Mouse (Mus musculus) midbrain, postnatal 0 days (tissue): Measurements from ENCODE around the gene Kpna7. TPM values are rescaled to one million over a fixed set of nuclear protein-coding genes. Genes with fewer than 3 reads are reported as not detected.
"Not testable (repeated sequence)": the region's sequence is repeated elsewhere in the genome, so short reads cannot be mapped to it uniquely, and the experiment has no call there.

Experiments used
- ATAC-seq: fragments of 200-750 bp; cut with Nextera tagmentation; 2 replicates; pipeline ENCODE4 v1.8.0; 2017; ENCODE audit warnings: moderate number of reproducible peaks, mild to moderate bottlenecking, moderate TSS enrichment, moderate library complexity; ENCODE audit not compliant: low FRiP score
- DNase-seq: peaks from one replicate; pipeline ENCODE4 v3.0.0-alpha.2; 2015; ENCODE audit warnings: low spot score
- H3K27ac ChIP-seq: fragments of 300-500 bp; sonication (generic); 2 replicates; pipeline ENCODE4 v1.5.1; 2014; ENCODE audit warnings: low read depth, mild to moderate bottlenecking, low read length, mixed read lengths
- H3K27me3 ChIP-seq: fragments of 300-500 bp; sonication (generic); 2 replicates; pipeline ENCODE4 v1.6.1; 2014; ENCODE audit warnings: low read length, control low read depth, mixed read lengths; ENCODE audit not compliant: insufficient read depth
- H3K36me3 ChIP-seq: fragments of 300-500 bp; sonication (generic); 2 replicates; pipeline ENCODE4 v1.6.1; 2014; ENCODE audit warnings: low read length, control low read depth, mixed read lengths; ENCODE audit not compliant: insufficient read depth
- H3K4me1 ChIP-seq: fragments of 300-500 bp; sonication (generic); 2 replicates; pipeline ENCODE4 v1.6.1; 2014; ENCODE audit warnings: mild to moderate bottlenecking, control low read depth, antibody characterized with exemption, low read length, mixed read lengths; ENCODE audit not compliant: insufficient read depth
- H3K4me2 ChIP-seq: fragments of 300-500 bp; sonication (generic); 2 replicates; pipeline ENCODE4 v1.6.1; 2014; ENCODE audit warnings: low read depth, mild to moderate bottlenecking, low read length, mixed read lengths; ENCODE audit not compliant: poor library complexity, severe bottlenecking
- H3K4me3 ChIP-seq: fragments of 300-500 bp; sonication (generic); 2 replicates; pipeline ENCODE4 v1.5.1; 2014; ENCODE audit warnings: low read depth, mild to moderate bottlenecking, low read length, moderate library complexity
- H3K9ac ChIP-seq: fragments of 300-500 bp; sonication (generic); replicated peaks from 2 replicates; pipeline ENCODE4 v1.6.1; 2014; ENCODE audit warnings: mild to moderate bottlenecking, low read length, moderate library complexity, mixed read lengths; ENCODE audit not compliant: poor library complexity, severe bottlenecking
- H3K9me3 ChIP-seq: fragments of 300-500 bp; sonication (generic); 2 replicates; pipeline ENCODE4 v1.6.1; 2016; ENCODE audit warnings: low read length, control low read depth
- CTCF ChIP-seq: IDR thresholded peaks from 2 replicates; pipeline ENCODE4 v1.5.1; 2016; ENCODE audit warnings: antibody characterized with exemption, mild to moderate bottlenecking
- WGBS: fragments of 180-500 bp; shearing (Covaris S2); extraction: QIAGEN DNeasy Blood & Tissue Kit; methylation state at CpG from one replicate; pipeline ENCODE4 v1.1.7; 2014; 5-methylcytosine and 5-hydroxymethylcytosine counted together
- polyA plus RNA-seq: library from polyadenylated mRNA; unstranded; fragments of >200 nt; fragmentation: Nextera tagmentation; extraction: Ambion mirVana; gene quantifications from 2 replicates; pipeline ENCODE4 v1.2.1, GENCODE M21; 2015
- total RNA-seq: library from RNA; depleted of rRNA; stranded (reverse); fragments of >200 nt; gene quantifications from 2 replicates; pipeline ENCODE4 v1.2.3, GENCODE M21; 2014

Kpna7 gene
- total and polyA plus RNA-seq, 2 experiments from 2014 or later: not detected

DNA sequence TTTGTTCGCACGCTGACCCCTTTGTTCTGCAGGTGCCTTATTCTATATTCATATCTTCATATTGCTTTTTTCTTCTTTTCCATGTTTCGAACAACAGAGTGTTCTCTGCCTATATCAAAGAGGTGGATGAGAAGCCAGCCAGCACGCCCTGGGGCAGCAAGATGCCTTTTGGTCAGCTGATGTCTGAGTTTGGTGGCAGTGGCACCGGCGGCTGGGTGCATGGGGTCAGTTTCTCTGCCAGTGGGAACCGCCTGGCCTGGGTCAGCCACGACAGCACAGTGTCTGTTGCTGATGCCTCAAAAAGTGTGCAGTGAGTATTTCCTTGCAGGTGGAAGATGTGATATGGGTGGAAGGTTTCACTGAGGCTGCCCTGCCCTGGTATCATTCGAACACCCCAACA lies 17.1 kb upstream of the Kpna7 start:
- no peaks in the 10 kb centered on the region for H3K9me3 ChIP-seq
- no peak overlapping the region for H3K9ac ChIP-seq
- H3K4me3 ChIP-seq: no peak overlapping the region
- H3K36me3 ChIP-seq: peaks cover 81% of the 10 kb centered on the region
- 98% methylated on average over 9 of the region's 9 CpGs for WGBS
- H3K27ac ChIP-seq: no peak overlapping the region
- H3K27me3 ChIP-seq: no peaks in the 10 kb centered on the region
- no peak overlapping the region for H3K4me2 ChIP-seq
- TF ChIP-seq CTCF: no peak
- no peak for DNase-seq
- no peak for ATAC-seq
- H3K4me1 ChIP-seq: no peaks in the 10 kb centered on the region

- no peak overlapping the region for H3K4me3 ChIP-seq
- no peak overlapping the region for H3K4me2 ChIP-seq
- no peak for TF ChIP-seq CTCF
- WGBS: 94% methylated on average over 10 of the region's 10 CpGs
- H3K9ac ChIP-seq: no peak overlapping the region
- no peaks in the 10 kb centered on the region for H3K4me1 ChIP-seq
- ATAC-seq (no peak), DNase-seq (no peak)
- H3K36me3 ChIP-seq: peaks cover 72% of the 10 kb centered on the region
- no peaks in the 10 kb centered on the region for H3K27me3 ChIP-seq
- H3K9me3 ChIP-seq: no peaks in the 10 kb centered on the region
- no peak overlapping the region for H3K27ac ChIP-seq
Observed at GRCm38 (mm10) chr5:145098340-145098821, 14.6 kb upstream of the Kpna7 start.

DNA sequence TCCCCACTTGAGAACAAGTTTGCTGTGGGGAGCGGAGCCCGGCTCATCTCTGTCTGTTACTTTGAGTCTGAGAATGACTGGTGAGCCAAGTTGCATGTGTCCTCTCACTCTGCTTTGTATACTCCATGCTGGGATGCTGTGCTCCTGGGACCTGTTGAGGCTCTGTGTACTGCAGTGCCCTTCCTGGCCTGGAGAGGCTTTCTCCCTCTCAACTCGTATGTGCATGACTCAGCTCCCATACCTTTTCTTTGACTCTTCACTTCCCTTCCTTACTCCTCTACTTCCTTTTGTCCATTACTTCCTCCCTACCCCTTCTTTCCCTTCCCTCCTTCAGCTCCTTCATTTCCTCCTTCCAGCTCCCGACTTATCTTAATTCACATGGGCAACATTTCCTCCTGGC lies 12.4 kb upstream of the Kpna7 start:
- Histone ChIP-seq H3K4me2 (no peak overlapping the region), H3K9ac (no peak overlapping the region), H3K4me3 (no peak overlapping the region), H3K4me1 (no peaks in the 10 kb centered on the region), H3K9me3 (no peaks in the 10 kb centered on the region), H3K27ac (no peak overlapping the region), H3K27me3 (no peaks in the 10 kb centered on the region), H3K36me3 (peaks cover 71% of the 10 kb centered on the region)
- no peak for TF ChIP-seq CTCF
- 89% methylated on average over 4 of the region's 4 CpGs for WGBS
- ATAC-seq (no peak), DNase-seq (no peak)

DNA sequence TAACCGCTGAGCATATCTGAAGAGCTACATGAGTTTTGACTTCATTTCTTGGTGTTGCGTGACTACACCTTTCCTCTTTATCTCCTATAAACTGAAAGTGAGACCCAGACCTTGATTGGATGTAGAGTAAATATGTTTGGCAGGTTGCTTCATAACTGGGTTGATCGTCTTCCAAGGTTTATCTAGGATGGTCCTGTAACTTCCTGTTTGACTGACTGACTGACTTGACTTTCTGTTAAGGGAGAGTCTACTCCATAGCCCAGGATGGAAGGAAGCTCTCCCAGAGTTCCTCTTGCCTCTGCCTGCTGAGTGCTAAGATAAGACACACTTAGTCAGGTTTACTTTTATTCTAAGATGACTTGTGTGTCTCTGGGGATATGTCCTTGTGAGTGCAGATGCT lies 6.0 kb upstream of the Kpna7 start:
- Histone ChIP-seq H3K9ac (no peak overlapping the region), H3K4me3 (no peak overlapping the region), H3K27ac (no peak overlapping the region), H3K27me3 (no peaks in the 10 kb centered on the region), H3K4me1 (peaks cover 3% of the 10 kb centered on the region; the same call in 1 of the 2 replicates), H3K4me2 (no peak overlapping the region), H3K36me3 (peaks cover 19% of the 10 kb centered on the region), H3K9me3 (no peaks in the 10 kb centered on the region)
- DNase-seq: no peak
- 98% methylated on average over 3 of the region's 3 CpGs for WGBS
- TF ChIP-seq CTCF: no peak
- ATAC-seq: no peak

- Histone ChIP-seq H3K9ac (no peak overlapping the region), H3K36me3 (peaks cover 12% of the 10 kb centered on the region), H3K4me1 (peaks cover 7% of the 10 kb centered on the region; the same call in 1 of the 2 replicates), H3K4me3 (no peak overlapping the region), H3K27me3 (no peaks in the 10 kb centered on the region), H3K9me3 (no peaks in the 10 kb centered on the region), H3K4me2 (no peak overlapping the region), H3K27ac (no peak overlapping the region)
- peak; percentile 27 for TF ChIP-seq CTCF
- ATAC-seq (no peak), DNase-seq (no peak)
- WGBS: 96% methylated on average over 2 of the region's 2 CpGs
Observed at GRCm38 (mm10) chr5:145088186-145088585, 4.4 kb upstream of the Kpna7 start.

- H3K4me2 ChIP-seq: peak overlapping the region; percentile 91
- H3K4me1 ChIP-seq: peaks cover 7% of the 10 kb centered on the region; the same call in 1 of the 2 replicates
- H3K27ac ChIP-seq: no peak overlapping the region
- no peaks in the 10 kb centered on the region; the same call in 1 of the 2 replicates for H3K36me3 ChIP-seq
- 73% methylated on average over 2 of the region's 2 CpGs for WGBS
- peak overlapping the region; percentile 93 for H3K4me3 ChIP-seq
- TF ChIP-seq CTCF: no peak
- no peaks in the 10 kb centered on the region for H3K9me3 ChIP-seq
- H3K9ac ChIP-seq: peak overlapping the region; percentile 89; the same call in 1 of the 2 replicates
- DNase-seq (no peak), ATAC-seq (no peak)
- H3K27me3 ChIP-seq: no peaks in the 10 kb centered on the region
Observed at GRCm38 (mm10) chr5:145084822-145085221, 992 bp upstream of the Kpna7 start.

DNA sequence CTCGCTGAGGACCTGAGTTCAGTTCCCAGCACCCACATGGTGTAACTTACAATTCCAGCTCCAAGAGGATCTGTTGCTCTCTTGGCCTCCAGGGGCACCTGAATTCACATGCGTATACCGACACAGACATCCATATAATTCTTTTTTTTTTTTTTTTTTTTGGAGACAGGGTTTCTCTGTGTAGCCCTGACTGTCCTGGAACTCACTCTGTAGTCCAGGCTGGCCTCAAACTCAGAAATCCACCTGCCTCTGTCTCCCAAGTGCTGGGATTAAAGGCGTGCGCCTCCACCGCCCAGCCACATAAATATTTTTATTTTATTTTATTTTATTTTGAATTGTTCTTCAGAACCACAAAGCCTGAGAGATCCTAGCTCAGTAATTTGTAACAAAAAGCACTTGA lies 629 bp downstream of the Kpna7 start:
- H3K4me1 ChIP-seq, H3K27me3 ChIP-seq, DNase-seq, H3K36me3 ChIP-seq, H3K9me3 ChIP-seq: not testable (repeated sequence)
- peak overlapping the region; percentile 91 for H3K4me2 ChIP-seq
- peak overlapping the region; percentile 73 for H3K27ac ChIP-seq
- H3K9ac ChIP-seq: peak overlapping the region; percentile 89
- ATAC-seq: peak; percentile 33
- peak overlapping the region; percentile 93 for H3K4me3 ChIP-seq
- WGBS: 43% methylated on average over 6 of the region's 6 CpGs
